In the genomic region with DNA sequence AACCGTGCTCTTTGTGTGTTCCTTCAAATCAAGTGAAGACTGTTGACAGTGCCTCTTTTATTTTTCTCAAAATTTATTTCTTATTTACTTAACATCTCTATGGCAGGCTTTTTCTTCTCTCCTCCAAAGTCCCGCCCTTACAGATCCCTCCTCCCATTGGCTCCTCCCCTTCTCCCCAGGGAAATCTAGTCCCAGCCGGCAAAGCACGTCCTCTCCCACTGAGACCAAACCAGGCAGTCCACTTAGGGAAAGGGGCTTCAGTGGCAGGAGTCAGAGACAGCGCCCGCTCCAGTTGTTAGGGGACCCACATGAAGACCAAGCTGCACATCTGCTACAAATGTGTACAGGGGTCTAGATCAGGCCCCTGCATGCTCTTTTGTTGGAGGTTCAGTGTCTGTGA, we compare ENCODE assay signal across 20 mouse cellular contexts.
DNase-seq lines count a peak whose midpoint lies in the region; ATAC-seq and TF ChIP-seq lines count a peak whose summit lies in the region.
"Had no signal": no experiment of that assay in that cellular context is flagged by ENCODE, and none has a peak within 500 bp of the region (broad histone marks: within the 10 kb centered on the region; RNA-seq: fewer than 3 reads in every experiment).

No protein-coding gene starts in this region.

- H3K4me3 ChIP-seq in ES-E14 (ENCODE audit: insufficient read depth in 1 of 2, low read depth in 1 of 2, low read length in 2 of 2, poor library complexity in 1 of 2, severe bottlenecking in 1 of 2): no peak overlapping the region
- H3K4me3 ChIP-seq in embryonic facial prominence, embryonic 15.5 days (replicated peaks): no peak overlapping the region
- H3K4me3 ChIP-seq in midbrain, embryonic 11.5 days (ENCODE audit: low read depth, low read length): no peak overlapping the region
- no peak overlapping the region for H3K4me3 ChIP-seq in forebrain, embryonic 11.5 days (ENCODE audit: low read depth, low read length)
- H3K4me3 ChIP-seq: hindbrain, embryonic 12.5 days; midbrain, embryonic 15.5 days had no signal

- H3K9ac ChIP-seq in ES-E14 (ENCODE audit: insufficient read depth, low read depth, low read length, poor library complexity, severe bottlenecking): no peak overlapping the region
- H3K9ac ChIP-seq in embryonic facial prominence, embryonic 15.5 days: no peak overlapping the region
- H3K9ac ChIP-seq in midbrain, embryonic 11.5 days (ENCODE audit: low read length): no peak overlapping the region
- no peak overlapping the region for H3K9ac ChIP-seq in forebrain, embryonic 11.5 days (ENCODE audit: low read length)
- H3K9ac ChIP-seq: hindbrain, embryonic 12.5 days; lung, embryonic 14.5 days; midbrain, embryonic 15.5 days had no signal

- 63% methylated on average over 6 of the region's 6 CpGs for WGBS in embryonic facial prominence, embryonic 15.5 days
- WGBS in midbrain, embryonic 11.5 days: 67% methylated on average over 6 of the region's 6 CpGs
- 65% methylated on average over 6 of the region's 6 CpGs for WGBS in forebrain, embryonic 11.5 days

- no peaks in the 10 kb centered on the region for H3K4me1 ChIP-seq in ES-E14 (ENCODE audit: control insufficient read depth in 2 of 2, insufficient read depth in 2 of 2, low read length in 2 of 2, poor library complexity in 1 of 2)
- peaks cover 3% of the 10 kb centered on the region; the same call in 1 of the 2 replicates for H3K4me1 ChIP-seq in embryonic facial prominence, embryonic 15.5 days
- no peaks in the 10 kb centered on the region for H3K4me1 ChIP-seq in midbrain, embryonic 11.5 days (ENCODE audit: control insufficient read depth, insufficient read depth, low read length)
- H3K4me1 ChIP-seq in forebrain, embryonic 11.5 days (replicated peaks; ENCODE audit: control insufficient read depth, insufficient read depth, low read length): no peaks in the 10 kb centered on the region
- H3K4me1 ChIP-seq: hindbrain, embryonic 12.5 days; midbrain, embryonic 15.5 days had no signal

- no peaks in the 10 kb centered on the region for H3K9me3 ChIP-seq in ES-E14 (ENCODE audit: control insufficient read depth, insufficient read depth, low read depth, low read length)
- H3K9me3 ChIP-seq in embryonic facial prominence, embryonic 15.5 days (replicated peaks): no peaks in the 10 kb centered on the region
- H3K9me3 ChIP-seq in midbrain, embryonic 11.5 days (ENCODE audit: control insufficient read depth, low read length): no peaks in the 10 kb centered on the region
- H3K9me3 ChIP-seq in forebrain, embryonic 11.5 days (ENCODE audit: control insufficient read depth, low read length): no peaks in the 10 kb centered on the region
- H3K9me3 ChIP-seq: hindbrain, embryonic 12.5 days; midbrain, embryonic 15.5 days had no signal

- H3K27me3 ChIP-seq in embryonic facial prominence, embryonic 15.5 days: no peaks in the 10 kb centered on the region
- no peaks in the 10 kb centered on the region for H3K27me3 ChIP-seq in midbrain, embryonic 11.5 days (ENCODE audit: control insufficient read depth, insufficient read depth, low read length)
- no peaks in the 10 kb centered on the region for H3K27me3 ChIP-seq in forebrain, embryonic 11.5 days (ENCODE audit: control insufficient read depth, insufficient read depth, low read length)
- H3K27me3 ChIP-seq: hindbrain, embryonic 12.5 days; midbrain, embryonic 15.5 days had no signal

- no peak for ATAC-seq in embryonic facial prominence, embryonic 15.5 days (ENCODE audit: insufficient number of reproducible peaks, low FRiP score, low TSS enrichment, low read depth)
- ATAC-seq in midbrain, embryonic 11.5 days (ENCODE audit: low FRiP score): no peak
- no peak for ATAC-seq in forebrain, embryonic 11.5 days (replicated peaks; ENCODE audit: low FRiP score)
- ATAC-seq: inflammation-experienced regulatory T-cells, adult 6 months; midbrain, embryonic 15.5 days had no signal

- no peak overlapping the region for H3K27ac ChIP-seq in ES-E14 (ENCODE audit: insufficient read depth, low read depth, low read length, poor library complexity, severe bottlenecking)
- peak overlapping the region; percentile 11; the same call in 1 of the 2 replicates for H3K27ac ChIP-seq in embryonic facial prominence, embryonic 15.5 days (replicated peaks)
- H3K27ac ChIP-seq in midbrain, embryonic 11.5 days (ENCODE audit: low read depth, low read length): no peak overlapping the region
- H3K27ac ChIP-seq in forebrain, embryonic 11.5 days (ENCODE audit: low read depth, low read length): no peak overlapping the region
- H3K27ac ChIP-seq: hindbrain, embryonic 12.5 days; midbrain, embryonic 15.5 days; stomach, postnatal 0 days had no signal

- in situ Hi-C loops in ES-E14 (cut with MboI; ENCODE audit: low sequenced_read_pairs in 2 of 2, unreplicated experiment in 2 of 2): no loop called here

- no peaks in the 10 kb centered on the region for H3K36me3 ChIP-seq in ES-E14 (ENCODE audit: control insufficient read depth, insufficient read depth, low read length, poor library complexity, severe bottlenecking)
- no peaks in the 10 kb centered on the region for H3K36me3 ChIP-seq in embryonic facial prominence, embryonic 15.5 days
- H3K36me3 ChIP-seq in midbrain, embryonic 11.5 days (ENCODE audit: control insufficient read depth, insufficient read depth, low read length): no peaks in the 10 kb centered on the region
- no peaks in the 10 kb centered on the region for H3K36me3 ChIP-seq in forebrain, embryonic 11.5 days (ENCODE audit: control insufficient read depth, insufficient read depth, low read length)
- H3K36me3 ChIP-seq: hindbrain, embryonic 12.5 days; midbrain, embryonic 15.5 days had no signal

- DNase-seq in lung, postnatal 10 days: peak; percentile 51
- no peak for DNase-seq in lung, postnatal 14 days
- peak; percentile 22 for DNase-seq in ES-E14 (ENCODE audit: low read depth, low spot score)
- DNase-seq in kidney, postnatal 14 days: peak; percentile 60
- no peak for DNase-seq in spleen, postnatal 36 days (ENCODE audit: low spot score in 2 of 2)
- DNase-seq in midbrain, embryonic 11.5 days (ENCODE audit: low spot score, missing footprints): no peak
- no peak for DNase-seq in forebrain, embryonic 11.5 days (ENCODE audit: low spot score)
- DNase-seq: adrenal gland, adult 2 months; cerebellum, adult 18-20 months; gastrocnemius, postnatal 14 days; left cerebral cortex, postnatal 4 days; lung, embryonic 14.5 days; right cerebral cortex, postnatal 25 days; thymus, postnatal 36 days had no signal

- no peak overlapping the region for H3K4me2 ChIP-seq in embryonic facial prominence, embryonic 15.5 days (replicated peaks)
- no peak overlapping the region for H3K4me2 ChIP-seq in midbrain, embryonic 11.5 days
- no peak overlapping the region for H3K4me2 ChIP-seq in forebrain, embryonic 11.5 days (ENCODE audit: low read depth, low read length, severe bottlenecking)
- H3K4me2 ChIP-seq: hindbrain, embryonic 12.5 days; liver, embryonic 11.5 days; lung, embryonic 14.5 days; midbrain, embryonic 15.5 days had no signal

TF ChIP-seq in ES-E14, 5 proteins besides CTCF, POLR2A, EP300 and RAD21:
- no peak for TF ChIP-seq HCFC1 (IDR thresholded peaks at IDR 0.05; ENCODE audit: borderline replicate concordance, insufficient read depth, low read length)
- TF ChIP-seq ZNF384 (IDR thresholded peaks at IDR 0.05; ENCODE audit: low read depth, low read length): no peak
- no peak for TF ChIP-seq ZC3H11A (IDR thresholded peaks at IDR 0.05; ENCODE audit: borderline replicate concordance, low read depth, low read length)

Comparison
In these comparisons a context has a peak if more than half of its experiments do, and no peak if none do; other contexts are left out.
1. DNase-seq: peak in lung, postnatal 10 days (single experiment), ES-E14 (single experiment) and kidney, postnatal 14 days (single experiment); none in lung, postnatal 14 days (single experiment), spleen, postnatal 36 days (0 of 2), midbrain, embryonic 11.5 days (single experiment) and forebrain, embryonic 11.5 days (single experiment).